Mouse (Mus musculus) heart, adult 2 months (tissue): ENCODE results near the gene Serpini1. TPM values are rescaled to one million over a fixed set of nuclear protein-coding genes. Genes with fewer than 3 reads are reported as not detected.
A peak's percentile ranks its signal among the peaks of the same experiment; 100 is the strongest.

Experiments used
- DNase-seq, 2 experiments: peaks; one replicate each; pipeline ENCODE4 v3.0.0; 2021
- H3K27ac ChIP-seq: fragments of 200-600 bp; 2 replicates; pipeline ENCODE4 v1.8.1; 2022
- H3K27me3 ChIP-seq: fragments of 200-500 bp; 2 replicates; pipeline ENCODE4 v1.6.1; 2012; ENCODE audit warnings: mild to moderate bottlenecking, low read length, inconsistent platforms, mixed read lengths; ENCODE audit not compliant: control insufficient read depth, insufficient read depth
- H3K36me3 ChIP-seq: fragments of 200-500 bp; 2 replicates; pipeline ENCODE4 v1.6.1; 2012; ENCODE audit warnings: low read length, inconsistent platforms; ENCODE audit not compliant: control insufficient read depth, insufficient read depth
- H3K4me1 ChIP-seq: fragments of 200-500 bp; 2 replicates; pipeline ENCODE4 v1.6.1; 2011; ENCODE audit warnings: low read length; ENCODE audit not compliant: control insufficient read depth, insufficient read depth
- H3K4me3 ChIP-seq: fragments of 200-600 bp; 2 replicates; pipeline ENCODE4 v1.8.1; 2022
- H3K79me2 ChIP-seq: fragments of 200-500 bp; replicated peaks from 2 replicates; pipeline ENCODE4 v1.6.1; 2012; ENCODE audit warnings: mild to moderate bottlenecking, inconsistent platforms, low read length, moderate library complexity, mixed read lengths; ENCODE audit not compliant: control insufficient read depth, insufficient read depth
- H3K9ac ChIP-seq: fragments of 200-500 bp; 2 replicates; pipeline ENCODE4 v1.6.1; 2012; ENCODE audit warnings: low read depth, mild to moderate bottlenecking, control low read depth, inconsistent platforms, low read length, mixed read lengths
- CTCF ChIP-seq: fragments of 200-600 bp; IDR thresholded peaks from 2 replicates; pipeline ENCODE4 v1.8.1; 2022; ENCODE audit warnings: antibody characterized with exemption, mild to moderate bottlenecking, moderate library complexity
- EP300 ChIP-seq: fragments of 200-500 bp; IDR thresholded peaks from 2 replicates; pipeline ENCODE4 v1.6.1; 2011; ENCODE audit warnings: low read depth, low read length, control low read depth; ENCODE audit not compliant: insufficient read depth
- POLR2A ChIP-seq: fragments of 200-500 bp; IDR thresholded peaks from 2 replicates; pipeline ENCODE4 v1.6.1; 2011; ENCODE audit warnings: mild to moderate bottlenecking, low read depth, low read length, control low read depth; ENCODE audit not compliant: insufficient read depth
- WGBS: fragments of 180-500 bp; shearing (Covaris S2); methylation state at CpG from one replicate; pipeline ENCODE4 v1.1.7; 2018; 5-methylcytosine and 5-hydroxymethylcytosine counted together
- intact Hi-C: fragments of 180-260 bp; cut with DNase I; formaldehyde crosslinking; loops from one replicate; pipeline ENCODE4 v1.15.1; 2025
- polyA plus RNA-seq: library from polyadenylated mRNA; depleted of rRNA; stranded (reverse); fragments of >200 nt; gene quantifications from 2 replicates; pipeline ENCODE4 v1.2.3, GENCODE M21; 2012
- total RNA-seq, 2 experiments: library from RNA; stranded (reverse); gene quantifications; 2 replicates each; pipeline ENCODE4 v1.2.3; 2021

Gene Serpini1
- total and polyA plus RNA-seq, 3 experiments: 1.4 to 4.6 (median 3.7) TPM

GRCm38 (mm10) chr3:75541259-75541658 lies 16.1 kb upstream of the Serpini1 start:
- no peaks in the 10 kb centered on the region for H3K27me3 ChIP-seq
- intact Hi-C loops: no loop called here
- H3K9ac ChIP-seq: no peak overlapping the region
- H3K4me3 ChIP-seq: no peak overlapping the region
- peaks cover 2% of the 10 kb centered on the region for H3K4me1 ChIP-seq
- TF ChIP-seq POLR2A: no peak
- no peak for TF ChIP-seq EP300
- no peak for TF ChIP-seq CTCF
- no peak for DNase-seq
- WGBS: 78% methylated on average over 4 of the region's 4 CpGs
- peaks cover 16% of the 10 kb centered on the region for H3K36me3 ChIP-seq
- H3K27ac ChIP-seq: no peak overlapping the region
- H3K79me2 ChIP-seq: peaks cover 1% of the 10 kb centered on the region; the same call in 1 of the 2 replicates

DNA sequence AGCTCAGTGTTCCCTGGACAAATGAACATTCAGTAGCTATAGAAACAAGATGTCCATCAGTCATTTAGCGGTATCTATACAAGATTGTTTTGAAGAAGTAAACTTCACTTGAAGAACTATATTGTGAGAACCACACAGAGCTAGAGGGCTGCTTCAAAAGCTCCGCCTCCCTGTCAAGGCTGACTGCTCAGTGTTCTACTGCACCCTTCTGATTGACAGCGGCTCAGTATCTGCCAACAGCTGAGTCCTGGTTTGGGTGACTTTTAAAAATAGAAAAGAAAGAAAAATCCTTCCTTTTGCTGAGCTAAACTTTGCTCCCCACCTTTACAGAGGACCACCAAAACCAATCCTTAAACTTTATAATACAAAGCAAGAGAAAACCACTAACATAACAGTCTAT lies 14.5 kb upstream of the Serpini1 start:
- H3K36me3 ChIP-seq: peaks cover 23% of the 10 kb centered on the region
- intact Hi-C loops: no loop called here
- no peak for TF ChIP-seq CTCF
- no peak for TF ChIP-seq POLR2A
- TF ChIP-seq EP300: no peak
- WGBS: 65% methylated on average over 3 of the region's 3 CpGs
- H3K79me2 ChIP-seq: peaks cover 1% of the 10 kb centered on the region; the same call in 1 of the 2 replicates
- H3K4me1 ChIP-seq: peaks cover 2% of the 10 kb centered on the region
- peak; percentile 30 to 31 for DNase-seq
- H3K9ac ChIP-seq: no peak overlapping the region
- H3K27ac ChIP-seq: peak overlapping the region; percentile 52
- no peak overlapping the region for H3K4me3 ChIP-seq
- no peaks in the 10 kb centered on the region for H3K27me3 ChIP-seq

DNA sequence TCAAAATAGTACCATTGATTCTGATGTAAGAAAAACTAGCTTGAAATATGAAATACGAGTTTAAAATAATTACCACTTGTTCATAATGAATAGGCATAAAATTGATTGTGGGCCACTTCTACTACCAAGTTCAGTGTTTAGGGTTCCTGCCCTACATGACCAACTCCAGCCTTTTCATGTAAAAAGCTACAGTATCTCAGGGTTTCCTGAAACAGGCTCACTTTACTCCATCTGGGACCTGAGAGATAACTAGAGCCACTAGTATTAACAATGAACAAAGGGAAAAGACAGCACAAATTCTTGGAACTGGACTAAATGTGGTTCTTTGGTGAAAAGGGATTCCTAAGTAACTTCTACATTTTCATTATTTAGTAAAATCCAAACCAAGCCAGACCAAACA lies 13.1 kb upstream of the Serpini1 start:
- no peak for DNase-seq
- H3K79me2 ChIP-seq: peaks cover 3% of the 10 kb centered on the region; the same call in 1 of the 2 replicates
- WGBS: 88% methylated on average over 1 of the region's 1 CpGs
- no peak overlapping the region for H3K4me3 ChIP-seq
- no peaks in the 10 kb centered on the region for H3K27me3 ChIP-seq
- H3K9ac ChIP-seq: no peak overlapping the region
- intact Hi-C loops: no loop called here
- peaks cover 20% of the 10 kb centered on the region for H3K36me3 ChIP-seq
- no peak overlapping the region for H3K27ac ChIP-seq
- TF ChIP-seq POLR2A (no peak), EP300 (no peak), CTCF (no peak)
- H3K4me1 ChIP-seq: peaks cover 4% of the 10 kb centered on the region

GRCm38 (mm10) chr3:75551248-75551647 lies 6.1 kb upstream of the Serpini1 start:
- no peak for TF ChIP-seq EP300
- no peak for TF ChIP-seq CTCF
- no peak for TF ChIP-seq POLR2A
- Histone ChIP-seq H3K4me3 (no peak overlapping the region), H3K36me3 (peaks cover 14% of the 10 kb centered on the region), H3K4me1 (peaks cover 5% of the 10 kb centered on the region), H3K9ac (no peak overlapping the region), H3K27ac (no peak overlapping the region), H3K79me2 (peaks cover 9% of the 10 kb centered on the region), H3K27me3 (no peaks in the 10 kb centered on the region)
- no peak for DNase-seq
- intact Hi-C loops: no loop called here

DNA sequence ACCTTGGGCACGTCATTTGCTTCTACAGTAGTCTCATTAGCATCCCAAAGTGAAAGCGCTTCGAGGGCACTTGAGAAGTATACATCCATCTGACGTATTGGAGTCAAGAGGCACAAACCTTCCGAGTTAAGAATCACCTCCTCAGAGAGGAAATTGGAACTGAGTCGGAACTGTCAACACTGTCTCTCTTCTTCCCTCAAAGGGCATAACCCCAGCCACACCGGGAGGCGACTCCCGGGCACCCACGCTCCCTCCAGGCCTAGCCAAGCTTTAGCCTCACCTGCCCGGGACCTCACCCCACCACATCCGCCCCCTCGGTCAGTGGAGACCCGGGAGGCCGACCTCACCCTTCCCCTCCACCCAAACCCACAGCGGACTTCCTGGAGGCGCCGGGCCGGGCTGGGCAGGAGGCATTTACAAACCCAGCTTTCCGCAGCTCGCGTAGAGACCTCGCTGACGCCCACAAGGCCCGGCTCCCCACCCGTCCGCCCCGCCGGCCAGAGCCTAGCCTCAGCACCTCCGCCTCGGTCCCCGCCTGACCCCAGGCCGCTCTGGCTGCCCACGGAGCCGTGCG lies 1.1 kb upstream of the Serpini1 start:
- TF ChIP-seq EP300: no peak
- no peak for TF ChIP-seq CTCF
- DNase-seq: no peak

GRCm38 (mm10) chr3:75556695-75557291 lies 554 bp upstream of the Serpini1 start, which contains the start of gene Pdcd10:
Pdcd10 (minus strand) TSS chr3:75556856.
- intact Hi-C loops: loop anchor here (5.0 kb wide), 2 partner anchors 166 to 401 kb away; partner anchors contain the start of gene Golim4
- peaks cover 4% of the 10 kb centered on the region for H3K36me3 ChIP-seq
- peaks cover 4% of the 10 kb centered on the region for H3K79me2 ChIP-seq
- H3K27me3 ChIP-seq: no peaks in the 10 kb centered on the region
- peak; percentile 98 to 99 for DNase-seq
- TF ChIP-seq EP300 (peak; percentile 39; the same call in 1 of the 2 replicates), CTCF (peak; percentile 54), POLR2A (peak; percentile 72)
- WGBS: under 1% methylated on average over 35 of the region's 35 CpGs
- H3K4me1 ChIP-seq: peaks cover 3% of the 10 kb centered on the region
- peak within 1 kb of the TSS; percentile 93 for H3K9ac ChIP-seq
- peak within 1 kb of the TSS; percentile 98 for H3K27ac ChIP-seq
- peak within 1 kb of the TSS; percentile 97 for H3K4me3 ChIP-seq

More for the DNA sequence above, 1.1 kb upstream of the Serpini1 start:
- peak overlapping the region; percentile 98 for H3K27ac ChIP-seq
- H3K4me1 ChIP-seq: peaks cover 3% of the 10 kb centered on the region
- peak overlapping the region; percentile 97 for H3K4me3 ChIP-seq
- intact Hi-C loops: loop anchor here (5.0 kb wide), 2 partner anchors 166 to 401 kb away; partner anchors contain the start of gene Golim4
- peak overlapping the region; percentile 93 for H3K9ac ChIP-seq
- WGBS: 2% methylated on average over 36 of the region's 36 CpGs
- no peaks in the 10 kb centered on the region for H3K27me3 ChIP-seq
- H3K36me3 ChIP-seq: peaks cover 4% of the 10 kb centered on the region
- peaks cover 4% of the 10 kb centered on the region for H3K79me2 ChIP-seq
